Mouse (Mus musculus): Measurements from ENCODE around the gene Gm45837. TPM values are rescaled to one million over a fixed set of nuclear protein-coding genes. Genes with fewer than 3 reads are reported as not detected.
A peak's percentile ranks its signal among the peaks of the same experiment; 100 is the strongest.

The Gm45837 gene
- polyA plus RNA-seq, 1 experiment, result not detected

GRCm38 (mm10) chr7:101414661-101415511 lies 4.2 kb downstream of the Gm45837 start:
- Histone ChIP-seq H3K27me3 (ENCODE audit: control insufficient read depth, insufficient read depth, low read length) (no peaks in the 10 kb centered on the region), H3K36me3 (ENCODE audit: control insufficient read depth, insufficient read depth, low read length) (peaks cover 4% of the 10 kb centered on the region; the same call in 1 of the 2 replicates), H3K4me1 (replicated peaks; ENCODE audit: control insufficient read depth, insufficient read depth, low read length) (no peaks in the 10 kb centered on the region), H3K27ac (ENCODE audit: control insufficient read depth, insufficient read depth, low read length) (no peak overlapping the region), H3K4me3 (ENCODE audit: control insufficient read depth, insufficient read depth, low read length) (no peak overlapping the region)
- WGBS, result 84% methylated on average over 7 of the region's 7 CpGs
- DNase-seq, result no peak
- TF ChIP-seq POLR2A (IDR thresholded peaks at IDR 0.05; ENCODE audit: control insufficient read depth, extremely low read depth, insufficient read depth, low read length, poor library complexity), result no peak
- no peak for TF ChIP-seq CTCF (IDR thresholded peaks at IDR 0.05; ENCODE audit: borderline replicate concordance, control insufficient read depth, extremely low read depth, insufficient read depth, low read length, poor library complexity)

GRCm38 (mm10) chr7:101415512-101416100 lies 4.9 kb downstream of the Gm45837 start:
- H3K27ac ChIP-seq (ENCODE audit: control insufficient read depth, insufficient read depth, low read length), result no peak overlapping the region
- no peak for TF ChIP-seq CTCF (IDR thresholded peaks at IDR 0.05; ENCODE audit: borderline replicate concordance, control insufficient read depth, extremely low read depth, insufficient read depth, low read length, poor library complexity)
- no peak for TF ChIP-seq POLR2A (IDR thresholded peaks at IDR 0.05; ENCODE audit: control insufficient read depth, extremely low read depth, insufficient read depth, low read length, poor library complexity)
- no peaks in the 10 kb centered on the region; the same call in 1 of the 2 replicates for H3K36me3 ChIP-seq (ENCODE audit: control insufficient read depth, insufficient read depth, low read length)
- no peak for DNase-seq
- 78% methylated on average over 8 of the region's 8 CpGs for WGBS
- H3K4me3 ChIP-seq (ENCODE audit: control insufficient read depth, insufficient read depth, low read length), result no peak overlapping the region
- H3K27me3 ChIP-seq (ENCODE audit: control insufficient read depth, insufficient read depth, low read length), result no peaks in the 10 kb centered on the region
- H3K4me1 ChIP-seq (replicated peaks; ENCODE audit: control insufficient read depth, insufficient read depth, low read length), result no peaks in the 10 kb centered on the region

DNA sequence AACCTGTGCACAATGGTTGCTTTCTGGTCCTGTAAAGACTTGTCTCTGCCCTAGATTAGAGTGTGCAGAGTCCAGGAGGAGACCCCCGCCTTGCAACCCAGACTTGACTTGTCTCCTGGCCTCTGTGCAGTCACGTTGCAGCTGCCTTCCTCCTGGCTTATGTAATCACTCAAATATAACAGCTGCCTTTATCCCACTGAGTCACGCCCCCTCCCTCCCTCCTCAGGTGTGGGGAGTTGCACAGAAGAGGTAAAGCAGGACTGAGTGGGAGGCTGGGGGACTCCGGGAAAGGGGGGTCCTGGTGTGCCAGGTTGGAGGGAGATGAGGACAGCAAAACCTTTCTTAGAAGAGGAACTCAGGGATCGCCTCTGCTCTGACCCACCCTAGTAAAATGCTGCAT lies 5.7 kb downstream of the Gm45837 start:
- no peaks in the 10 kb centered on the region for H3K27me3 ChIP-seq (ENCODE audit: control insufficient read depth, insufficient read depth, low read length)
- no peaks in the 10 kb centered on the region for H3K36me3 ChIP-seq (ENCODE audit: control insufficient read depth, insufficient read depth, low read length)
- 72% methylated on average over 5 of the region's 5 CpGs for WGBS
- DNase-seq, result no peak
- no peak overlapping the region for H3K27ac ChIP-seq (ENCODE audit: control insufficient read depth, insufficient read depth, low read length)
- no peak for TF ChIP-seq POLR2A (IDR thresholded peaks at IDR 0.05; ENCODE audit: control insufficient read depth, extremely low read depth, insufficient read depth, low read length, poor library complexity)
- no peak for TF ChIP-seq CTCF (IDR thresholded peaks at IDR 0.05; ENCODE audit: borderline replicate concordance, control insufficient read depth, extremely low read depth, insufficient read depth, low read length, poor library complexity)
- no peak overlapping the region for H3K4me3 ChIP-seq (ENCODE audit: control insufficient read depth, insufficient read depth, low read length)
- H3K4me1 ChIP-seq (replicated peaks; ENCODE audit: control insufficient read depth, insufficient read depth, low read length), result no peaks in the 10 kb centered on the region

GRCm38 (mm10) chr7:101419013-101419770 lies 8.5 kb downstream of the Gm45837 start:
- Histone ChIP-seq H3K27ac (ENCODE audit: control insufficient read depth, insufficient read depth, low read length) (no peak overlapping the region), H3K4me1 (replicated peaks; ENCODE audit: control insufficient read depth, insufficient read depth, low read length) (no peaks in the 10 kb centered on the region), H3K36me3 (ENCODE audit: control insufficient read depth, insufficient read depth, low read length) (no peaks in the 10 kb centered on the region), H3K4me3 (ENCODE audit: control insufficient read depth, insufficient read depth, low read length) (no peak overlapping the region), H3K27me3 (ENCODE audit: control insufficient read depth, insufficient read depth, low read length) (no peaks in the 10 kb centered on the region)
- DNase-seq, result peak; percentile 21
- TF ChIP-seq POLR2A (IDR thresholded peaks at IDR 0.05; ENCODE audit: control insufficient read depth, extremely low read depth, insufficient read depth, low read length, poor library complexity), result no peak
- 8% methylated on average over 27 of the region's 27 CpGs for WGBS

DNA sequence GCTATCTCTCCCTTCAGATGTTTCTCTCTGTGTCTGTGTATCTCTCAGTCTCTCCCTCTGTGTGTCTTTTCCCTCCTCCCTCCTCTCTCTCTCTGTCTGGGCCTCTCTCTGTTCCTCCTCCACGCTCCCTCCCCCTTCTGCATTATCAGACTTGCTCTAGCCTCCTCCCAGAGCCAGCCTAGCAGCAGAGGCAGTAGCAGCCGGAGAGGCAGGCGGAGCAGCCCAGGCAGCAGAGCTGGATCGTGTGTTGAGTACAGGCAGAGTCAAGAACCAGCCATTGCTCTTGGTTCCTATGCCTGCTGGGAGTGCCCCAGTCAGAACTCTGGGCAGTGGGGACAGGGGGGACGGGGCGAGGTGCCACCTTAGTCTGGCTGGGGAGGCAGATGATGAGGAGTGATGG lies 10.8 kb downstream of the Gm45837 start, which contains the start of gene Pde2a:
TSS of gene Pde2a (plus strand) at position 163 of the 400 bp plus-strand sequence.
- TF ChIP-seq CTCF (IDR thresholded peaks at IDR 0.05; ENCODE audit: borderline replicate concordance, control insufficient read depth, extremely low read depth, insufficient read depth, low read length, poor library complexity) (no peak), POLR2A (IDR thresholded peaks at IDR 0.05; ENCODE audit: control insufficient read depth, extremely low read depth, insufficient read depth, low read length, poor library complexity) (no peak)
- Histone ChIP-seq H3K4me3 (ENCODE audit: control insufficient read depth, insufficient read depth, low read length) (no peak within 1 kb of the TSS), H3K36me3 (ENCODE audit: control insufficient read depth, insufficient read depth, low read length) (no peaks in the 10 kb centered on the region), H3K27ac (ENCODE audit: control insufficient read depth, insufficient read depth, low read length) (no peak within 1 kb of the TSS), H3K27me3 (ENCODE audit: control insufficient read depth, insufficient read depth, low read length) (no peaks in the 10 kb centered on the region), H3K4me1 (replicated peaks; ENCODE audit: control insufficient read depth, insufficient read depth, low read length) (no peaks in the 10 kb centered on the region)
- 33% methylated on average over 6 of the region's 6 CpGs for WGBS
- no peak for DNase-seq

- Histone ChIP-seq H3K27ac (ENCODE audit: control insufficient read depth, insufficient read depth, low read length) (no peak overlapping the region), H3K4me3 (ENCODE audit: control insufficient read depth, insufficient read depth, low read length) (no peak overlapping the region), H3K36me3 (ENCODE audit: control insufficient read depth, insufficient read depth, low read length) (no peaks in the 10 kb centered on the region), H3K4me1 (replicated peaks; ENCODE audit: control insufficient read depth, insufficient read depth, low read length) (no peaks in the 10 kb centered on the region), H3K27me3 (ENCODE audit: control insufficient read depth, insufficient read depth, low read length) (no peaks in the 10 kb centered on the region)
- TF ChIP-seq CTCF (IDR thresholded peaks at IDR 0.05; ENCODE audit: borderline replicate concordance, control insufficient read depth, extremely low read depth, insufficient read depth, low read length, poor library complexity) (no peak), POLR2A (IDR thresholded peaks at IDR 0.05; ENCODE audit: control insufficient read depth, extremely low read depth, insufficient read depth, low read length, poor library complexity) (no peak)
- no peak for DNase-seq
- 51% methylated on average over 3 of the region's 3 CpGs for WGBS
Measured at GRCm38 (mm10) chr7:101422069-101422468, 11.4 kb downstream of the Gm45837 start.
